Comparison of ENCODE assay signal across 7 mouse cellular contexts in the genomic region with DNA sequence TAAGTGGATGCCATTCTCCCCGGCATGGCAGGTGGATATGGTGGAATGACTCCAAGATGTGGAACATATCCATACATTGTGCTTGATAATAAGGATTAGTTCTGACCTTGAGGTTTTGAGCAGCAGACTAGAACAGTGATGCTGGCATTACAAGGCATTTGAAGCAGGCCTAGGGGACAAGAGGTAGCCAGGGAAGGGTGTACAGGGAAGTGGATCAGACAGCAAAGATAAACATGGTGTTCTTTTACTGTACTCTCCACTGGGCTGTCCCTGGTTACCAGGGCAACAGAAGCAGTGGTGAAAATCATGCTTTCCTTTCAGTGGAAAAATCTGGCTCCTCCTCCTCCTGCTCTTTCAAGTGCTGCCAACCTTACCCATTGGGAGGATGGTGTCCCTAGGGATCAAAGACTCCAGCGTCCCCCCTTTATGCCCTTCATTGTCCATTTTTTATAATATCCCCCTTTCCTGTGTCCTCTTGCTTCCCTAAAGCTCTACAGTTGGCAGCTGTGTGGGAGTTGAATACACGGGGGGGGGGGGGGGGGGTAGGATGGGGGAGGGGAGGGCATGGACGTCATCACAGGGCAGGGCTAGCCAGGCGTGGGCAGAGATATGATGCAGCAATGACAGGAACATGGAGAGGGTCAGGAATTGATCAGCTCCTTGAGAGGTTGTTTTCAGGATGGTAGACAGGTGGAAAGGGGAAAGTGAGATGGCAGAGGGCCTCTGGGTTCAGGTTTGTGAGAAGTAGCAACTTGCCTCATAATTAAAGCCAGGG. TPM values are rescaled to one million over a fixed set of nuclear protein-coding genes. Genes with fewer than 3 reads are reported as not detected.
DNase-seq lines count a peak whose midpoint lies in the region; ATAC-seq and TF ChIP-seq lines count a peak whose summit lies in the region.

No protein-coding gene starts in this region.

- DNase-seq in neural tube, embryonic 11.5 days (ENCODE audit: low spot score) = no peak
- DNase-seq in neural tube, embryonic 10.5 days (ENCODE audit: extremely low spot score, low spot score) = no peak
- DNase-seq in cerebellum, adult 2 months = peak in 1 of 2 experiments; percentile 68
- peak; percentile 32 to 76 for DNase-seq in kidney, postnatal 36 days
- peak; percentile 71 for DNase-seq in lung, postnatal 25 days (ENCODE audit: low spot score)
- no peak for DNase-seq in embryo, embryonic 10.5 days (ENCODE audit: low spot score)
- no peak for DNase-seq in T-cell, adult 2 months (ENCODE audit: low spot score)

- WGBS in neural tube, embryonic 11.5 days = 66% methylated on average over 5 of the region's 5 CpGs
- WGBS in cerebellum, adult 2 months = 12% methylated on average over 5 of the region's 5 CpGs

- H3K27me3 ChIP-seq in neural tube, embryonic 11.5 days (ENCODE audit: control insufficient read depth, insufficient read depth, low read length) = no peaks in the 10 kb centered on the region
- H3K27me3 ChIP-seq in cerebellum, adult 2 months (ENCODE audit: control insufficient read depth, insufficient read depth, low read length) = no peaks in the 10 kb centered on the region

- ATAC-seq in neural tube, embryonic 11.5 days (ENCODE audit: insufficient read depth, low FRiP score, low TSS enrichment) = peak; percentile 13; the same call in 1 of the 2 replicates

- H3K4me1 ChIP-seq in neural tube, embryonic 11.5 days (ENCODE audit: control insufficient read depth, insufficient read depth, low read length) = peaks cover 5% of the 10 kb centered on the region; the same call in 1 of the 2 replicates
- peaks cover 10% of the 10 kb centered on the region for H3K4me1 ChIP-seq in cerebellum, adult 2 months (ENCODE audit: control insufficient read depth, insufficient read depth, low read length)

- no peak for TF ChIP-seq POLR2A in cerebellum, adult 2 months (IDR thresholded peaks at IDR 0.05; ENCODE audit: borderline replicate concordance, insufficient read depth, low read length)

- H3K27ac ChIP-seq in neural tube, embryonic 11.5 days (ENCODE audit: low read depth, low read length) = no peak overlapping the region
- peak overlapping the region; percentile 69 for H3K27ac ChIP-seq in cerebellum, adult 2 months (ENCODE audit: insufficient read depth, low read length)

- H3K4me3 ChIP-seq in neural tube, embryonic 11.5 days (ENCODE audit: low read depth, low read length) = no peak overlapping the region
- peak overlapping the region; percentile 76 for H3K4me3 ChIP-seq in cerebellum, adult 2 months (replicated peaks; ENCODE audit: insufficient read depth, low read depth, low read length)

- no peak overlapping the region for H3K4me2 ChIP-seq in neural tube, embryonic 11.5 days (ENCODE audit: low read depth)

- no peaks in the 10 kb centered on the region for H3K36me3 ChIP-seq in neural tube, embryonic 11.5 days (ENCODE audit: control insufficient read depth, insufficient read depth, low read length)

- TF ChIP-seq CTCF in cerebellum, adult 2 months (IDR thresholded peaks at IDR 0.05; ENCODE audit: borderline replicate concordance, insufficient read depth, low read depth, low read length) = no peak

- H3K9me3 ChIP-seq in neural tube, embryonic 11.5 days (ENCODE audit: control insufficient read depth, low read length) = no peaks in the 10 kb centered on the region

- H3K9ac ChIP-seq in neural tube, embryonic 11.5 days (ENCODE audit: low read length) = no peak overlapping the region

RNA-seq across cellular contexts. Expression of a gene that starts 39.5 kb away (rescaled TPM):
- 62.2 and 67.0 TPM in 2 replicates for polyA plus RNA-seq in neural tube, embryonic 11.5 days (2014; fragmentation: Nextera tagmentation; extraction: Ambion mirVana)
- polyA plus RNA-seq in cerebellum, adult 2 months (2012; rRNA removed) = 15.0 and 16.0 TPM in 2 replicates

Comparison
In these comparisons a context has a peak if more than half of its experiments do, and no peak if none do; other contexts are left out.
1. DNase-seq: peak in kidney, postnatal 36 days (2 of 2) and lung, postnatal 25 days (single experiment); none in neural tube, embryonic 11.5 days (single experiment), neural tube, embryonic 10.5 days (single experiment), embryo, embryonic 10.5 days (single experiment) and T-cell, adult 2 months (single experiment).